Mouse (Mus musculus): Measurements from ENCODE around the gene Olfr368. TPM values are rescaled to one million over a fixed set of nuclear protein-coding genes. Genes with fewer than 3 reads are reported as not detected.

The Olfr368 gene
- total RNA-seq (2023), result not detected in 2 replicates

GRCm38 (mm10) chr2:37326215-37326614 lies at the start of gene Olfr368:
TSS of gene Olfr368 (plus strand) at chr2:37326515.

DNA sequence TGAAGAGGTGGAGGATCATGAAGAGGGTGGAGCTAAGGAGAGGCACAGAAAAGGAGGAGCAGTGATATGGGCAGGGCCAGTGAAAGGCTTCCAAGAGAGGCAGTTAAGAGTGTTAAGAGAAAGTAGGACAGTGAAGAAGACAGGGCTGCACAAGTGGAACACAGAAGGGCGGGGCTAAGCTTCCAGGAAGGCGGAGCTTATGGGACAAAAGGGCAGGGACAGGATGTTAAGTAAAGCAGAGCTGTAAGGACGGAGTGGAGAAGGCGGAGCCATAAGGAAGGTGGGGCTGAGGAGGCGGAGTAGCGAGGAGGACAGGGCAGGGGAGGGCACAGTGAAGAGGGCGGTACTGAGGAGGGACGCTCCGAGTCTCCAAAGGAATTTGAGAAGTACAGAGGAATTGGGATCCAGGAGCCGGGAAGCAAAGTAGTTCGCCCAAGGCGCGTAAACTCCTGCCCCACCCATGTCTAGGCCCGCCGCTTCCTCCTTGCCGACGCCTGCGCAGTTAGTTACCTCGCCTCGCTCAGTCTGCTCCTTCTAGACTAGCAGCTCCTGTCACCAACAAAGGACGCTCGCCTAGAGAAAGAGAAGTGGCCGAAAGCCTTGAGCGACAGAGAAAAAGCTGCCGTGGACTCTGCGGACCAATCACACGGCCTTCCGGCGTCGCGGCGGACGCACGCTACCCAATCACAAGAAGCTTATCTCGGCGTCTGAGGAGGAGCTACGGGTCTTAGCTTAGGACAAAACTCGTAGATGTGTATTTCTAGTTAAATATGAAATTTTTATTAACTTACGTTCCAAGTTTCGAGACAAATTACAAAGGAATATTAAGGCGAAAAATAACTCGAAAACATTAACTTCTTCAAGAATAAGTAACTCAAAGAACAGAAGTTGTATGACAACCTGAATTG lies 32.6 kb downstream of the Olfr368 start, which contains the start of gene Pdcl:
Gene Pdcl, minus strand, starts transcription at position 700 of the 908 bp plus-strand sequence.

Other genes starting within 250 kb of the Olfr368 start
- not detected in 2 replicates for gene Olfr361, start 237.2 kb upstream of the Olfr368 start, total RNA-seq (2023)
- gene Olfr362, start 208.6 kb upstream of the Olfr368 start, total RNA-seq (2023), result not detected in 2 replicates
- not detected in 2 replicates for gene Olfr364-ps1, start 187.2 kb upstream of the Olfr368 start, total RNA-seq (2023)
- 0.07 TPM in 1 of 2 replicates, not detected in the other for gene Olfr365, start 138.3 kb upstream of the Olfr368 start, total RNA-seq (2023)
- not detected in 2 replicates for gene Olfr366, start 114.9 kb upstream of the Olfr368 start, total RNA-seq (2023)
- 34.7 and 39.5 TPM in 2 replicates for gene Pdcl, start 32.8 kb downstream of the Olfr368 start, total RNA-seq (2023)
- gene Rc3h2, start 96.4 kb downstream of the Olfr368 start, total RNA-seq (2023), result 34.9 and 48.8 TPM in 2 replicates
- gene Zbtb26, start 116.6 kb downstream of the Olfr368 start, total RNA-seq (2023), result 2.6 and 3.0 TPM in 2 replicates
- gene Zbtb6, start 116.7 kb downstream of the Olfr368 start, total RNA-seq (2023), result 8.4 and 9.1 TPM in 2 replicates
- 15.0 and 20.4 TPM in 2 replicates for gene Rabgap1, start 116.8 kb downstream of the Olfr368 start, total RNA-seq (2023)
- 0.93 and 1.8 TPM in 2 replicates for gene Gpr21, start 189.8 kb downstream of the Olfr368 start, total RNA-seq (2023)

All from neutrophil, adult 65 days (primary cell).